Mouse (Mus musculus) megakaryocyte progenitor cell, adult 5-6 weeks (primary cell): ENCODE data around the gene Rora. TPM values are rescaled to one million over a fixed set of nuclear protein-coding genes. Genes with fewer than 3 reads are reported as not detected.

Experiments
- ATAC-seq: replicated peaks from 2 replicates; pipeline ENCODE4 v1.8.0; 2016; ENCODE audit warnings: mild to moderate bottlenecking, moderate TSS enrichment, inconsistent platforms; ENCODE audit not compliant: poor library complexity
- total RNA-seq, 2 experiments: library from RNA; stranded (forward) in 1 of 2; stranded (reverse) in 1 of 2; fragments of 157-497, 149-512 nt in 1 of 2; fragments of 200-1000 nt in 1 of 2; gene quantifications; 2 replicates each; pipeline versions ENCODE4 v1.2.3 to v1.2.4; 2015 to 2017

Rora gene
- total RNA-seq (2015) (0.54 and 1.2 TPM in 2 replicates), total RNA-seq (2017) (0.42 and 1.0 TPM in 2 replicates)

- no peak for ATAC-seq
Measured at GRCm38 (mm10) chr9:68653211-68654038, at the start of gene Rora. TSS of gene Rora (plus strand) at chr9:68653786.

DNA sequence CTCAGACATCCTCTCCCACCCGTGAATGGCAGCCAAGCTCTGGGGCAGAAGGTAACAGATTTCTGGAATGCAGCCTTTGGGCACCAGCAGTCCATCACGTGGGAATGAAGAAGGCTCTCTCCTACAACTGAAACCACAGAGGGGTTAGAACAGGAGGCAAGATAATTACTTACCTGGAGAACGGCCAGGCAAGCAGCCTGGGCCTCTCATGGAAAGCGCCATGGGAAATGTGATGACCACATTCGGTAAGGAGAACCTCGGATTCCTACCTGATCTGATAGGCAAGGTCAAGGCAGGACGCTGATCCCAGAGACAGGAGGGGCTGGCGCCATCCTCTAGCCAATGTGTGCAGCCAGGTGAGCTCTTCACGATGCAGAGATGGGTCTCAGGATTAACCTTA lies 39.6 kb upstream of the Rora start:
- no peak for ATAC-seq

DNA sequence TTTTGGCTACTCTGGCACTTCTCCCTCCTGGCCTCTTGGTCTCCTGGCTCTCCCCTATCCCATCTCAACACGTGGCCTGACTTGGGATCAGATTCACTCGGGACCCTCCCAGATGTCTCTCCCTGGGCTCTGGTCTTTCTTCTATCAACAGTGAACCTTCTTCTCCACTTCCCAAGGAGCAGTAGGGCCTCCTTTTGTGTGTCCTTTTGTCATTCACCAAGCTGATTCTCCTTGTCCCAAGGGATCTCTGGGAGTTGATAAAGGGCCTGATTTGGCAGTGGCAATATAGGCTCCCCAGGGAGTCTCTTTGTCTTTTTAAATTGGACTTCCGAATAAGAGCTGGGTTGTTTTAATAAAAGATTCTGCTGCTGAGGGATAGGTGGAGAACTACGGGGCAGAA lies 36.5 kb upstream of the Rora start:
- no peak for ATAC-seq

DNA sequence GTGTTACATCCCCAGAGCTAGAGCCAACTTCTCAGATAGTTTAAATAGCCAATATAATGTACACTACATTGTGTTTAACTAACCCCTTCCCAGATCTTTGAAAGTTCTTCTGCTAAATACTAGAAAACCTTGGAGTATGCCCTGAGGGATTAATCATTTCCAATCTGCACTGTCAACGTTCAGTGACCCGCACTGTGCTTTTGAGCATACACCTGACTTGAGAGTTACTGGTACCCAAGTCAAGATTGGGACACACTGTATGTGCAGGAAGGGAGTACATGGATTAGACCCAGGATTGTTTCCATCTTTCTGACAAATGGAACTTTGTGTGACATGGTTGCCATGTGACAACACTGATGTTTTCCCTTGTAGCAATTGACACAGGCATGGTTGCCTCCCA lies 33.5 kb upstream of the Rora start:
- ATAC-seq = no peak

GRCm38 (mm10) chr9:68620441-68620840 lies 33.1 kb upstream of the Rora start:
- no peak for ATAC-seq

GRCm38 (mm10) chr9:68624981-68625380 lies 28.6 kb upstream of the Rora start:
- no peak for ATAC-seq

- ATAC-seq = no peak
Measured at GRCm38 (mm10) chr9:68637301-68637700, 16.3 kb upstream of the Rora start.

- ATAC-seq = no peak
Measured at GRCm38 (mm10) chr9:68641123-68641522, 12.5 kb upstream of the Rora start.

- no peak for ATAC-seq
Measured at GRCm38 (mm10) chr9:68648061-68648460, 5.5 kb upstream of the Rora start.

GRCm38 (mm10) chr9:68654039-68654332 lies 400 bp downstream of the Rora start:
- ATAC-seq = no peak

- no peak for ATAC-seq
Measured at GRCm38 (mm10) chr9:68654333-68655017, 889 bp downstream of the Rora start.

DNA sequence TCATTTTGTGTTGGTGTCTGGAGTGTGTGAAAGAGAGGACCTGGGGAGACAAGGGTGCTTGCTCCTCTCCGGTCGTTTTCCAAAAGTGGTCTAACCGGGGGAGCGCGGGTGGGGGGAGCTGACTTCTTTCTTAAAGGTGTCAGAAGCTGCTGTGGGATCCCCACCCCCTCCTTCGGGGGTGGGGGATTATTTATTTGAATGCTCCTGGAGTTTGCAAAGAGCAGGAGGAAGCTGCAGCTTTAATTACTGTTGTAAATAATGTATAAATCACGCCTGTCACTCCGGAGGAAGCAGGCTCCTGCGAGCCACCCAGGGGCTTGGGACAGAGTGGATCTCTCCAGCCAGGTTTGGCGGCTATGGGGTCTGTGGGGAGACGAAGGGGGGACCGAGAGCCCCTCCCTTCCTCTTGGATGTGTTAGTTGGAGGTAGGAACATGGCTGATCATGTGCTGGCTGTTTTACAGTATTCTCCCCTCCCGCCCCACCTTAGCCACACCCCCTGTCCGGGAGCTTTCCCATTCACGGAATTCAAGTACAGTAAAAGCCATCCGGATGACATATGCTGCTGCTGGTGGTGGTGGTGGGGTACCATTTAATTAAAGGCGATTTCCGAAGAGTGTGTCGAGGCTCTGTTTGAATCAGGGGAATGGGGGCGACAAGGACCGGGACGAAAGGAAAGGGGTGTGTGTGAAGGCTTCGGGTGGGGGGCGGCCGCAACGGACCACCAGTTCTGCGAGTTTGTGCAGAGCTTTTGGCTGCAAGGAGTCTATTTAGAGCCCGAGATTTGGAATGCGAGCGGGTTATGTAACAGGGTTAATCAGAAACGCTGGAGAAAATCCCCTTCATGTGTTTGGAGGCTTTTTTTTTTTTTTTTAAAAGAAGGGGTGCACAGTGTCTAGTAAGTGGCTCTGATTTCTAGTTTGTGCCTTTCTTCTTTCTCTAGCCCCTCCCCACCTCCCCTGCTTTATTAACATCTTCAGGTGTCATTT lies 1.7 kb downstream of the Rora start:
- no peak for ATAC-seq

GRCm38 (mm10) chr9:68656076-68656795 lies 2.6 kb downstream of the Rora start:
- no peak for ATAC-seq

DNA sequence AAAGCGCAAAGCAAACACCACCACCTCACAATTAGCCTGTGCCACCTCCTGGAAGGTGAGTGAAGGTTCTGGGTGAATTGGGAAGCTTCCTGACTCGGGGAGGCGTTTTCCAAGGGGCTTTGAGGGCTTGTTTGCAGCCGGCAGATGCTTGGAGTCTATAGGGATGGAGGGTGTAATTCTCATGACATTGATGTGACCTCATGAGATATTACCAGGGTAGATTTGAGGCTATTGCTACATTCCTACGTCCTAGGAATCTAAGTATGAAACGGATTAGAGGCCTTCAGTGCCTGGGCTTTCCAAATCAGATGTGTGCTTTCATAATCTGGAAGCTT lies 3.2 kb downstream of the Rora start:
- ATAC-seq = no peak

DNA sequence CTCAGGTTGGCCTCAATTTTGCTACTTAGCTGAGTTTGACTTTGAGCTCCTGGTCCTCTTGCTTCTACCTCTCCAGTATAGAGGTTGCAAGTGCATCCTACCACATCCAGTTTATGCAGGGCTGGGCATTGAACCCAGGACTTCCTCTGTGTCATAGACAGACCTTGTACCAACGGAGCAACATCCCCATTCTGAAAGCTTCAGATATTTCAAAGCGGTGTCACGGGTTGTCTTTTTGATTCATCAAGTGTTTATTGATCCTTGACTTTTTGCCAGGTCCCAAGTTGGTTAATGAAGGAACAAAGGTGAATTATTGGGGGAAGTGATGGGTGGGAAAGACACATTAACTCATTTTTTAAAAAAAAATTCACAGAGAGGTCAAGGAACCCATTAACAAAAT lies 17.1 kb downstream of the Rora start:
- no peak for ATAC-seq

DNA sequence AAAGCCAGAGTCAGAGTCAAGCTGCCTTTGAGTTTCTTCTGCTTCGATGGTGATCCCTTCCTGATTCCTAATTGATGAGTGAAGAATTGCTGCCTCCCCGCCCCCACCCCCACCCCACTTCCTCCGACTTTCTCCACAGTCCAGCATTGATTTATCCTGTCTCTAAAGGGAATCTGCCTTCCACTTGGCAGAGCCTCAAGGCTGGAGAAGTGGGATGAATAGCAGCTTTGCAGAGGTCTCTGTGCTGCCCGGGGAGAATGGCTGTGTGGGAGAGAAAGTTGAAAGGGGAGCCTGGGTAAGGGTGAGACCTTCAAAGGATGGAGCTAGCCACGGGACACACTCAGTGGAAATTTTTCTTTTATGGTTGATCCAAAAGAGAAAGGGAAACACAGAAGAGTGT lies 18.9 kb downstream of the Rora start:
- ATAC-seq = no peak

DNA sequence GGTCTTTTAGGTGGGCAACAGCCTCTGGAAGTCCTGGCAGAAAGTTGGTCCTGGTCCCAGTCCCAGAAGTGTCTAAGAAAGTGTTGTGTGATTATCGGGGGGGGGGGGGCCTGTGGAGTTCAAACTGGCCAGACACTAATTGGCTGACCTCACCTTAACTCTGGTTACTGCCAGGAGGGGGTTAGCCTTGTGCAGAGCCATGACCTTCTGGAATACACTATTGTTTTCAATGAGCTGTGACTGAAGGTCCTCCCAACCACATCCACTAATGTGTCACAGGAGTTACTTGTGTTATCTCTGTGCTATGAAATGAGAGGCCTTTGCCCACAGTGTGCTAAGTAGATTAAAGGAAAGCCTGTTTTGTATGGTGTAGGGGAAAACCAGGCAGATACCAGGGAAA lies 19.6 kb downstream of the Rora start:
- ATAC-seq = no peak

- no peak for ATAC-seq
Measured at GRCm38 (mm10) chr9:68679871-68680374, 26.3 kb downstream of the Rora start.

DNA sequence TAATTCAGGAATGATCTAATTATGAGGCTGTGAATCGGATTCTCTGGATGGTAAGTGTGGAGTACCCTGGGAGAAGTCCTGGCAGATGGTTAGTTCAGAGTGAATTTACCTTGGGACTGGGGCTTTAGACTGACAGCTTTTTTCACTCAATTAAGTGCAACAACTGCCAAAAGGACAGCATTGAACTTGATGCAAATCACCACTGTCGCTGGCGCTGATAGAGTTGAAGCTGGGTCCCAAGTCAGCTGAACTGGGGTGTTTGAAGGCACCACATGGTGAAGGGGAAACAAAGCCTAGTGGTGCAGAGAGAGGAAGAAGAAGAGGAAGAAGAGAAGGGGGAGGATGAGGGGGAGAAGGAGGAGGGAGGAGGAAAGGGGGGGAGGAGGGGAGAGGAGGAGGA lies 30.4 kb downstream of the Rora start:
- ATAC-seq = no peak

DNA sequence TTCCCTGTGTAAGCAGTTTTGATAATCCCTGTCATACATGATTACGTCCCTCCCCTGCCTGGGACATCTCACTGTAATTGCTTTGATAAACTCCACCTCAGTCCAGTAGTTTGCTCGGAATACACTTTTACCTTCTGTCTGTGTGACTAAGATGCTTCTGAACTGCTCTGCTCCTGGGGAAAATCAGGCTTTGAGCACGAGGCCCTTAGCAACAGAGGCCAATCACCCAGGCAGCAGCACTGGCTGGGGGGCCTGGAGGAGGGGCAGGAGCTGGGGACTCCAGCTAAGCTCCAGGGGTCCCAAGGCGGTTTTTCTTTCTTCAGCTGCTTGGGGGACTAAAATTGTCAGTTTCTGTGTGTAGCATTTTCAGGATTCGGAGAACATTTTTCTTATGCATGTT lies 32.0 kb downstream of the Rora start:
- no peak for ATAC-seq
